Mouse (Mus musculus): ENCODE measurements around the gene Astn1. TPM values are rescaled to one million over a fixed set of nuclear protein-coding genes. Genes with fewer than 3 reads are reported as not detected.

Gene Astn1
- polyA plus RNA-seq, 1 experiment from 2014 or later = 1.6 TPM

MicroRNA genes within 50 kb of the gene (microRNA counts, 519-probe panel; counts per million panel counts)
- microRNA mmu-miR-488 = not detected

Small RNA genes lying within 50 kb of the gene (microRNA-seq; reads per million reads assigned to microRNA genes)
- 5.6 reads per million, percentile 17 among the genes with 10 or more reads in this experiment for gene Mir488

Other genes with a start within 250 kb of the Astn1 start
- 0.39 and 0.44 TPM in 2 replicates for gene Brinp2, start 5.9 kb upstream of the Astn1 start, polyA plus RNA-seq (2016; fragmentation: Nextera tagmentation; extraction: Ambion mirVana)

All from heart, embryonic 10.5 days (tissue).